Mouse (Mus musculus) erythroblast, embryonic 14.5 days (primary cell): ENCODE data around the gene Dscam. TPM values are rescaled to one million over a fixed set of nuclear protein-coding genes. Genes with fewer than 3 reads are reported as not detected.

Source experiments
- H3K27me3 ChIP-seq: 2 replicates; pipeline ENCODE4 v1.6.1; 2012; ENCODE audit warnings: inconsistent platforms; ENCODE audit not compliant: control insufficient read depth
- H3K36me3 ChIP-seq: 2 replicates; pipeline ENCODE4 v1.6.1; 2012; ENCODE audit warnings: mild to moderate bottlenecking, inconsistent platforms; ENCODE audit not compliant: control insufficient read depth
- H3K4me1 ChIP-seq: 2 replicates; pipeline ENCODE4 v1.6.1; 2012; ENCODE audit warnings: inconsistent platforms; ENCODE audit not compliant: control insufficient read depth
- H3K4me3 ChIP-seq: replicated peaks from 2 replicates; pipeline ENCODE3; 2012; ENCODE audit warnings: moderate library complexity, mild to moderate bottlenecking, inconsistent platforms
- H3K9me3 ChIP-seq: 2 replicates; pipeline ENCODE4 v1.6.1; 2012; ENCODE audit warnings: low read length, inconsistent platforms, mixed read lengths; ENCODE audit not compliant: control insufficient read depth
- GATA1 ChIP-seq: IDR thresholded peaks from 2 replicates; pipeline ENCODE4 v1.6.1; 2012; ENCODE audit warnings: low read length, inconsistent platforms, mixed read lengths
- TAL1 ChIP-seq: IDR thresholded peaks from 3 replicates; pipeline ENCODE4 v1.6.1; 2012; ENCODE audit warnings: low read length, inconsistent platforms, mixed read lengths
- polyA plus RNA-seq: library from polyadenylated mRNA; stranded (reverse); fragments of >175 nt; gene quantifications from 2 replicates; pipeline ENCODE4 v1.2.3, GENCODE M21; 2012

The Dscam gene
- polyA plus RNA-seq, 1 experiment: not detected

DNA sequence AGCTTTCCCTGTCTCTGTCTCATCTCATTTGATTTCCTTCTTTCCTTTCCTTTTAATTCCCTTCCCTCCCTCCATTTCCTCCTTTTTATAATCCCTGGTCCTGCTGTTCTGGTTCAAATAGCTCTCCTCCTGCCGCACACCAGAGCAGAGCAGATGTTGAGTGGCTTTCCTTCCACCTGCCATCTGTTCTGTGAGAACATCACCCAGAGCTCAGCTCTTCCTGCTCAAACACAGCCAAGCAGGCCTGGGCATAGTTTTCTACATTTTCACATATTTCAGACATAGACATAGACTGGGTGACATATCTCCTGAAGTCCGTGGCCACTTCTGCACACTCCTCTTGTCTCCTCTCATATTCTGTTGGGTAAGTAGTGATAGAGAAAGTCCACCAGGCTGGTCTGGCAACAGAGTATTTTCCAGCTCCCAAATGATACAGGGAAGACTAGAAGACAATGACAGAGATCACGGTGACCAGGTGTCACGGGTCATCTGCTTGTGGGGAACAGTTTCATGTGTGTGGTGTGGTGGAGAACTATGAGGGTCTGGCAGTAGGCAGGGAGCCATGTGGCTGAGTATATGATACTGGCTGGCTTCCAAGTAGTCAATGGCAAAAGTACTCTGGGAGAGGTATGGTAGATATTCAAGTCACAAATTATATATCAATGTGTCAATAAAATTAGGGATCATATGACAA, 536.3 kb downstream of the Dscam start:
- Histone ChIP-seq H3K27me3 (no peaks in the 10 kb centered on the region), H3K4me1 (no peaks in the 10 kb centered on the region), H3K36me3 (no peaks in the 10 kb centered on the region), H3K9me3 (no peaks in the 10 kb centered on the region), H3K4me3 (no peak overlapping the region)
- TF ChIP-seq GATA1: no peak
- TF ChIP-seq TAL1: no peak

DNA sequence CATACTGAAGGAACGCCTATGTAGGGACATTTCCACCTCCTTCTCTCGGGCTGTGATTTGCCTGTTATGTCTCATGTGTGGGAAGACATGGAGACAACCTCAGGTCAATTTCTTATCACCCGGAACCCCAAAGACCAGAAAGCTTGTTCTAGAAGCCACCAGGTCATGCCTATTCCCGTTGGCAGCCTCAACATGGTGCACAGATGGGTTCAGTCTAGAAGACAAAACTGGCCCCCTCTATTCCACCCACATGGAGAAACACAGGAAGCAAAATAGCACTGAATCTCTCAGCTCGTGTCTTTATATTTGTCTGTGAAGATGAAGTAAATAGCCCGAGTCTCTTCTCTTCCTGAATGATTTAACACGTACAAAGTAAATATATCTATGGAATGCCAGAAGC, 540.3 kb downstream of the Dscam start:
- H3K27me3 ChIP-seq: no peaks in the 10 kb centered on the region
- no peaks in the 10 kb centered on the region for H3K9me3 ChIP-seq
- TF ChIP-seq TAL1 (no peak), GATA1 (no peak)
- H3K4me1 ChIP-seq: no peaks in the 10 kb centered on the region
- no peaks in the 10 kb centered on the region for H3K36me3 ChIP-seq
- no peak overlapping the region for H3K4me3 ChIP-seq

GRCm38 (mm10) chr16:96629623-96630022, 540.9 kb downstream of the Dscam start:
- Histone ChIP-seq H3K9me3 (no peaks in the 10 kb centered on the region), H3K4me3 (no peak overlapping the region), H3K27me3 (no peaks in the 10 kb centered on the region), H3K36me3 (no peaks in the 10 kb centered on the region), H3K4me1 (no peaks in the 10 kb centered on the region)
- TF ChIP-seq GATA1 (no peak), TAL1 (no peak)

DNA sequence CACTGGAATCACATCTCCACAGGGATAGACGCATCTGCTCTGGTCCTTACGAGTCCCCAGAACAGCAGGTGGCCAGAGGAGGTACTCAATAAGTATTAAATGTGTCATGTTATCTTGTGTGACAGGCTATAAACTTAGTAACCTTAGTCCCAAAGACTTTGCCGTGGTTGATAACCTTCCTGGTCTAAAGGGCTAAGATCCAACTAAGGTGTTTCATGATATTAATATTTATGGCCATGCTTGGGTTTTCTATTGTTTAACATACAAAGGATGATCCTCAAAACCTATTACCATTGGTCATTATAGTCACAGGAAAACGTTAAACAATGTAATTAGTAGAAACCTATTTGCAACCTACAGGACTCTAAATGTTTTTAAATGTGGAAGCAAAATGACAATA, 545.1 kb downstream of the Dscam start:
- no peaks in the 10 kb centered on the region for H3K4me1 ChIP-seq
- no peak overlapping the region for H3K4me3 ChIP-seq
- H3K9me3 ChIP-seq: no peaks in the 10 kb centered on the region
- H3K36me3 ChIP-seq: no peaks in the 10 kb centered on the region
- TF ChIP-seq GATA1: no peak
- no peak for TF ChIP-seq TAL1
- H3K27me3 ChIP-seq: no peaks in the 10 kb centered on the region

DNA sequence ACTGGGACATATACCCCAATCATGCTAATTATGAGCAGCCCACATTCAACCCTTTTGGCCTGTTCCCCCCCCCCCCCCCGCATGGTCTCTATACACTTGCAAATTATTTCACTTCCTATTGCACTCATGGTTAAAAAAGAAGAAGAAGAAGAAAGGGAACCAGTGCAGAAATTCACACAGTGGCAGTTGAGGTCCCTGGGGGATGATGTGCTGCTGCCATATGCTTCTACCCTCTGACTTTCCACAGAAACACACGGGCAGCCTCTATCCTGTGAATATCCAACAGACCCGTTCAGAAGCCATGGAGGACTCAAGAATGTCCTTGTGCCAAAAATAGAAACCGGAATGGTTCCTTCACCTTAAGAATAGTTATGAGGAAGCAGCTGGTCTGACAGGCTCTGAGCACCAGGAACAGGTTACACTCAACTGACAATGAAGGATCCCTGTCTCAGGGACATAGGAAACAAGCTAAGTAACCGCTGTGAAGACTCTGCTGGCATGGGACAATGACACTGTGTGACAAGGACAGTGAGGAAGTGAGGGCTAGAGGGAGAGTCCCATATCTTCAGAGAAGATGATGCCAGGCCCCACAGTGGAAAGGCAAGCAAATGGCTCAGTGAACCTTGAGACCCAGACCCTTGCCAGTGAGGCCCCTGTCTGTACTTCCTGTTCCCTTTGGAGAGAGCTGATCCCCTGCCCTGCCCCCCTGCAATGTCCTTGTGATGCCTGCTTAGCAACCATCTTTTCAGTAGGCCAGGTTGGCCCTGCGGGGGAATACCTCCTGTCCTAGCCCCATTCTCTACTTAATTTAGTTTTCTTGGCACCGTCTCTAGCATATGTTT, 545.8 kb downstream of the Dscam start:
- Histone ChIP-seq H3K4me3 (no peak overlapping the region), H3K9me3 (no peaks in the 10 kb centered on the region), H3K4me1 (no peaks in the 10 kb centered on the region), H3K27me3 (no peaks in the 10 kb centered on the region), H3K36me3 (no peaks in the 10 kb centered on the region)
- TF ChIP-seq GATA1: no peak
- no peak for TF ChIP-seq TAL1

DNA sequence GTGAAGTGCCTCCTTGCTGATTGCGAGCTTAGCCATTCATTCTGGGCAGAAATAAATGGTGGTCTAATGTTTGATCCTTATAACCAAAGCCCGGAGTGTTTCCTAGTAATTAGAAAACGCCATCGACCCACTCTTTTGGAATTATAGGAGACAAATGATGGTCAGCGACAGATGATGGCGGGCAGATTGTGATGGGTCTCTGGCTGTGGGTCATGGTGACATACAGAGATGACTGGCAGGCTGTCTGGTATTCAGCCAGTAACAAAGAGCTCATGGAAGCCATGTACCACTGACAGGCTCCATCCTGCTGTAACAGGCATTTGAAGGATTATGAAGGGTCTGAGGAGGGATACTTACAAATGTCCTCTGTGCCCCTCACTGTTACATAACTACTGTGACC, 549.7 kb downstream of the Dscam start:
- Histone ChIP-seq H3K4me1 (no peaks in the 10 kb centered on the region), H3K27me3 (no peaks in the 10 kb centered on the region), H3K4me3 (no peak overlapping the region), H3K9me3 (no peaks in the 10 kb centered on the region), H3K36me3 (no peaks in the 10 kb centered on the region)
- no peak for TF ChIP-seq GATA1
- no peak for TF ChIP-seq TAL1

DNA sequence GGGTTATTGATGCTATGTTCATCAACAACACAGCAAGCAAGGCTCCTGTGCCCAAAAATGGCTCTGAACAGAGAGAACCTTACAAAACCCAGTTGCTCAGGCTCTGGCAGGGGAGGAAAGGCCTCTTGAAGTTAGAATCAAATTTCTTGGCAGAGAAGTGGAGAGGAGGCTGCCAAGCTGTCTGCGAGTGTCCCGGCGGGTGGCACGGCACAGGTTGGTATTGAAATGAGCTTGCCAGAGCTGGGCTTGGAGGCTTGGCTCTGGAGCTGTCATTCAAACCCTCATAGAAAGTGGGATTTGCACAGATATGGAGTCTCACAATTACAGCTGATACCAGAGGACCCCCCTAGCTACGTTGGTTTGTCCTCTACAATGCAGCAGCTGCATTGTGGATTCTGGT, 550.1 kb downstream of the Dscam start:
- Histone ChIP-seq H3K4me1 (no peaks in the 10 kb centered on the region), H3K36me3 (no peaks in the 10 kb centered on the region), H3K27me3 (no peaks in the 10 kb centered on the region), H3K4me3 (no peak overlapping the region), H3K9me3 (no peaks in the 10 kb centered on the region)
- TF ChIP-seq TAL1: no peak
- TF ChIP-seq GATA1: no peak

DNA sequence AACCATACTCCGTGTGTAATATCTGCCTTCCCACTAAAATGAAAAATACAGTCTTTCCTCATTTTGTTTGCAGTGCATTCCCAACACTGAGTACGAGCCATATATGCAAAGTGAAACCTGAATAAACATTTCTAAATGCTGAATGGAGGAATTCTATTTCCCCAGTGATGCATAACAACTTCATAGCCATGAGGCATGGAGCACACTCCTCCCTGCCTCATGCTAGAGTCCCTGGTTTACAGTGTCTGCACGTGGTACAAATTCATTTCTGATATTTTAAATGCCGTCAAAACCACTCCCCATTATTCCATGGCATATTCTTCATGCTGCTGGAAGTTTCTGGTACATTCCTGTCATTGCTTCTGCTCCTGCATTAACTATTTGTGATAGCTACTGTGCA, 552.8 kb downstream of the Dscam start:
- no peaks in the 10 kb centered on the region for H3K36me3 ChIP-seq
- no peaks in the 10 kb centered on the region for H3K27me3 ChIP-seq
- TF ChIP-seq GATA1: no peak
- TF ChIP-seq TAL1: no peak
- H3K4me3 ChIP-seq: no peak overlapping the region
- no peaks in the 10 kb centered on the region for H3K9me3 ChIP-seq
- H3K4me1 ChIP-seq: no peaks in the 10 kb centered on the region

- no peaks in the 10 kb centered on the region for H3K4me1 ChIP-seq
- no peaks in the 10 kb centered on the region for H3K36me3 ChIP-seq
- H3K4me3 ChIP-seq: no peak overlapping the region
- TF ChIP-seq TAL1 (no peak), GATA1 (no peak)
- no peaks in the 10 kb centered on the region for H3K27me3 ChIP-seq
- H3K9me3 ChIP-seq: no peaks in the 10 kb centered on the region
Observed at GRCm38 (mm10) chr16:96613275-96613674, 557.3 kb downstream of the Dscam start.
